Mouse (Mus musculus): ENCODE results near the gene Akap5. TPM values are rescaled to one million over a fixed set of nuclear protein-coding genes. Genes with fewer than 3 reads are reported as not detected.

Gene Akap5
- polyA plus RNA-seq, 1 experiment from 2014 or later = 1.1 TPM

GRCm38 (mm10) chr12:76369978-76370830, 45.5 kb downstream of the Akap5 start, which contains the start of gene Zbtb1:
Gene Zbtb1 (plus strand): TSS chr12:76370266.
- Histone ChIP-seq H3K9ac (peak within 1 kb of the TSS; percentile 99), H3K27ac (peak within 1 kb of the TSS; percentile 100), H3K4me3 (peak within 1 kb of the TSS; percentile 89), H3K4me1 (peaks cover 49% of the 10 kb centered on the region), H3K27me3 (no peaks in the 10 kb centered on the region), H3K36me3 (no peaks in the 10 kb centered on the region), H3K9me3 (no peaks in the 10 kb centered on the region), H3K4me2 (peak within 1 kb of the TSS; percentile 82)
- ATAC-seq (ENCODE audit: insufficient number of reproducible peaks, insufficient read depth, low FRiP score, low TSS enrichment, low read depth) = peak; percentile 66
- 1% methylated on average over 87 of the region's 99 CpGs for WGBS

GRCm38 (mm10) chr12:76370831-76371571, 46.3 kb downstream of the Akap5 start:
- WGBS = under 1% methylated on average over 57 of the region's 63 CpGs
- Histone ChIP-seq H3K4me1 (peaks cover 50% of the 10 kb centered on the region), H3K27ac (peak overlapping the region; percentile 100), H3K4me3 (peak overlapping the region; percentile 89), H3K36me3 (no peaks in the 10 kb centered on the region), H3K9me3 (no peaks in the 10 kb centered on the region), H3K27me3 (no peaks in the 10 kb centered on the region), H3K4me2 (peak overlapping the region; percentile 82), H3K9ac (peak overlapping the region; percentile 99)
- ATAC-seq (ENCODE audit: insufficient number of reproducible peaks, insufficient read depth, low FRiP score, low TSS enrichment, low read depth) = peak; percentile 72

GRCm38 (mm10) chr12:76372046-76372445, 47.4 kb downstream of the Akap5 start:
- ATAC-seq (ENCODE audit: insufficient number of reproducible peaks, insufficient read depth, low FRiP score, low TSS enrichment, low read depth) = no peak
- Histone ChIP-seq H3K36me3 (no peaks in the 10 kb centered on the region), H3K27me3 (no peaks in the 10 kb centered on the region), H3K4me3 (peak overlapping the region; percentile 89), H3K9me3 (no peaks in the 10 kb centered on the region), H3K9ac (peak overlapping the region; percentile 99), H3K4me2 (peak overlapping the region; percentile 82), H3K4me1 (peaks cover 44% of the 10 kb centered on the region), H3K27ac (no peak overlapping the region)
- 36% methylated on average over 7 of the region's 7 CpGs for WGBS

GRCm38 (mm10) chr12:76372881-76373818, 48.5 kb downstream of the Akap5 start:
- 81% methylated on average over 5 of the region's 7 CpGs for WGBS
- peak overlapping the region; percentile 82 for H3K4me2 ChIP-seq

GRCm38 (mm10) chr12:76373991-76374390, 49.3 kb downstream of the Akap5 start:
- Histone ChIP-seq H3K4me2 (no peak overlapping the region), H3K27ac (no peak overlapping the region), H3K9ac (no peak overlapping the region), H3K4me1 (peaks cover 28% of the 10 kb centered on the region), H3K36me3 (no peaks in the 10 kb centered on the region), H3K27me3 (no peaks in the 10 kb centered on the region), H3K9me3 (no peaks in the 10 kb centered on the region), H3K4me3 (no peak overlapping the region)
- ATAC-seq (ENCODE audit: insufficient number of reproducible peaks, insufficient read depth, low FRiP score, low TSS enrichment, low read depth) = no peak
- 64% methylated on average over 6 of the region's 6 CpGs for WGBS

More at GRCm38 (mm10) chr12:76372881-76373818, 48.5 kb downstream of the Akap5 start:
- no peak overlapping the region for H3K4me3 ChIP-seq
- no peaks in the 10 kb centered on the region for H3K27me3 ChIP-seq
- no peak overlapping the region for H3K9ac ChIP-seq
- H3K27ac ChIP-seq = no peak overlapping the region
- H3K9me3 ChIP-seq = no peaks in the 10 kb centered on the region
- no peaks in the 10 kb centered on the region for H3K36me3 ChIP-seq
- H3K4me1 ChIP-seq = peaks cover 35% of the 10 kb centered on the region
- ATAC-seq (ENCODE audit: insufficient number of reproducible peaks, insufficient read depth, low FRiP score, low TSS enrichment, low read depth) = no peak

GRCm38 (mm10) chr12:76374911-76375310, 50.2 kb downstream of the Akap5 start:
- Histone ChIP-seq H3K27ac (no peak overlapping the region), H3K4me3 (no peak overlapping the region), H3K36me3 (no peaks in the 10 kb centered on the region), H3K9ac (no peak overlapping the region), H3K27me3 (no peaks in the 10 kb centered on the region), H3K4me2 (no peak overlapping the region), H3K4me1 (peaks cover 28% of the 10 kb centered on the region), H3K9me3 (no peaks in the 10 kb centered on the region)
- no peak for ATAC-seq (ENCODE audit: insufficient number of reproducible peaks, insufficient read depth, low FRiP score, low TSS enrichment, low read depth)
- 72% methylated on average over 4 of the region's 4 CpGs for WGBS

GRCm38 (mm10) chr12:76375506-76375905, 50.8 kb downstream of the Akap5 start:
- no peak overlapping the region for H3K4me2 ChIP-seq
- WGBS = 84% methylated on average over 3 of the region's 3 CpGs
- H3K9ac ChIP-seq = no peak overlapping the region
- no peak for ATAC-seq (ENCODE audit: insufficient number of reproducible peaks, insufficient read depth, low FRiP score, low TSS enrichment, low read depth)
- H3K27ac ChIP-seq = no peak overlapping the region
- H3K36me3 ChIP-seq = no peaks in the 10 kb centered on the region
- no peaks in the 10 kb centered on the region for H3K9me3 ChIP-seq
- peaks cover 28% of the 10 kb centered on the region for H3K4me1 ChIP-seq
- H3K4me3 ChIP-seq = no peak overlapping the region
- H3K27me3 ChIP-seq = no peaks in the 10 kb centered on the region

- ATAC-seq (ENCODE audit: insufficient number of reproducible peaks, insufficient read depth, low FRiP score, low TSS enrichment, low read depth) = no peak
- Histone ChIP-seq H3K4me3 (no peak overlapping the region), H3K36me3 (0 out of 2 replicates have a peak, but pooled peaks cover 4% of the 10 kb centered on the region), H3K27ac (no peak overlapping the region), H3K9me3 (no peaks in the 10 kb centered on the region), H3K27me3 (no peaks in the 10 kb centered on the region), H3K4me1 (peaks cover 26% of the 10 kb centered on the region), H3K9ac (no peak overlapping the region), H3K4me2 (no peak overlapping the region)
- WGBS = 59% methylated on average over 7 of the region's 7 CpGs
These were observed 52.0 kb downstream of the Akap5 start for GRCm38 (mm10) chr12:76376649-76377048.

GRCm38 (mm10) chr12:76377059-76377458, 52.4 kb downstream of the Akap5 start:
- H3K9me3 ChIP-seq = no peaks in the 10 kb centered on the region
- H3K9ac ChIP-seq = no peak overlapping the region
- ATAC-seq (ENCODE audit: insufficient number of reproducible peaks, insufficient read depth, low FRiP score, low TSS enrichment, low read depth) = no peak
- peaks cover 22% of the 10 kb centered on the region for H3K4me1 ChIP-seq
- no peak overlapping the region for H3K4me2 ChIP-seq
- 93% methylated on average over 6 of the region's 6 CpGs for WGBS
- H3K27me3 ChIP-seq = no peaks in the 10 kb centered on the region
- H3K27ac ChIP-seq = no peak overlapping the region
- no peak overlapping the region for H3K4me3 ChIP-seq
- 0 out of 2 replicates have a peak, but pooled peaks cover 4% of the 10 kb centered on the region for H3K36me3 ChIP-seq

- Histone ChIP-seq H3K4me1 (peaks cover 15% of the 10 kb centered on the region), H3K27me3 (no peaks in the 10 kb centered on the region), H3K4me2 (no peak overlapping the region), H3K4me3 (no peak overlapping the region), H3K9me3 (no peaks in the 10 kb centered on the region), H3K36me3 (0 out of 2 replicates have a peak, but pooled peaks cover 4% of the 10 kb centered on the region), H3K27ac (no peak overlapping the region), H3K9ac (no peak overlapping the region)
- no peak for ATAC-seq (ENCODE audit: insufficient number of reproducible peaks, insufficient read depth, low FRiP score, low TSS enrichment, low read depth)
- WGBS = 91% methylated on average over 3 of the region's 3 CpGs
These were observed 53.0 kb downstream of the Akap5 start for GRCm38 (mm10) chr12:76377726-76378125.

- H3K9me3 ChIP-seq = no peaks in the 10 kb centered on the region
- H3K36me3 ChIP-seq = 0 out of 2 replicates have a peak, but pooled peaks cover 5% of the 10 kb centered on the region
- H3K4me3 ChIP-seq = no peak overlapping the region
- no peak overlapping the region for H3K4me2 ChIP-seq
- H3K27ac ChIP-seq = no peak overlapping the region
- 82% methylated on average over 5 of the region's 5 CpGs for WGBS
- no peak for ATAC-seq (ENCODE audit: insufficient number of reproducible peaks, insufficient read depth, low FRiP score, low TSS enrichment, low read depth)
- H3K27me3 ChIP-seq = no peaks in the 10 kb centered on the region
- H3K9ac ChIP-seq = no peak overlapping the region
- H3K4me1 ChIP-seq = 0 out of 2 replicates have a peak, but pooled peaks cover 11% of the 10 kb centered on the region
These were observed 53.9 kb downstream of the Akap5 start for GRCm38 (mm10) chr12:76378556-76378955.
